Mouse (Mus musculus): ENCODE results near the gene Gucy2g. TPM values are rescaled to one million over a fixed set of nuclear protein-coding genes. Genes with fewer than 3 reads are reported as not detected.

Gucy2g gene
- polyA plus RNA-seq, 1 experiment from 2014 or later, result 0.06 TPM

DNA sequence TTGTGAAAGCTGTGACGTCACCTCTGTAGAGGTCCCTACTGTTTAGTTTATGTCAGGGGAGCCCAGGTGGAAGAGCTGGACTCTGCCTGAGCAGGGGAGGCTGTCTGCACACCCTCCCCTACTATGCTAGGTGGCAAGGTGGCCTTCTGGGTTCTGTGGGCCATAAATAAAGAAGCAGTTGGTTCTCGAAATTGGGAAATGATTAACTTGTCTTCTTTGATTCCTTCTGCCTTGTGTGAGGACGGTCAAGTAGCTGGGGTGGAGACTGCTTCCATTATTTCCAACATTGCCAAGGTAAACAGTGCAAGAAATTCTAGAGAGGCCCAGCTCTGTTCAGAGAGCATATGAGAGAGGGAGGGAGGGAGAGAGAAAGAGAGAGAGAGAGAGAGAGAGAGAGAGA is 27.1 kb upstream of the Gucy2g start:
- no peak for ATAC-seq (ENCODE audit: low read depth)
- Histone ChIP-seq H3K27me3 (replicated peaks; ENCODE audit: control insufficient read depth, insufficient read depth, low read length) (no peaks in the 10 kb centered on the region), H3K4me2 (ENCODE audit: low read depth, low read length) (no peak overlapping the region), H3K9ac (ENCODE audit: low read depth, low read length) (no peak overlapping the region), H3K36me3 (ENCODE audit: control insufficient read depth, insufficient read depth, low read length) (no peaks in the 10 kb centered on the region), H3K4me1 (ENCODE audit: control insufficient read depth, insufficient read depth, low read length) (peaks cover 8% of the 10 kb centered on the region), H3K9me3 (ENCODE audit: control insufficient read depth, low read length) (no peaks in the 10 kb centered on the region), H3K27ac (replicated peaks; ENCODE audit: low read depth, low read length) (no peak overlapping the region), H3K4me3 (ENCODE audit: low read depth, low read length) (no peak overlapping the region)
- DNase-seq (ENCODE audit: low spot score), result no peak
- 57% methylated on average over 3 of the region's 3 CpGs for WGBS

DNA sequence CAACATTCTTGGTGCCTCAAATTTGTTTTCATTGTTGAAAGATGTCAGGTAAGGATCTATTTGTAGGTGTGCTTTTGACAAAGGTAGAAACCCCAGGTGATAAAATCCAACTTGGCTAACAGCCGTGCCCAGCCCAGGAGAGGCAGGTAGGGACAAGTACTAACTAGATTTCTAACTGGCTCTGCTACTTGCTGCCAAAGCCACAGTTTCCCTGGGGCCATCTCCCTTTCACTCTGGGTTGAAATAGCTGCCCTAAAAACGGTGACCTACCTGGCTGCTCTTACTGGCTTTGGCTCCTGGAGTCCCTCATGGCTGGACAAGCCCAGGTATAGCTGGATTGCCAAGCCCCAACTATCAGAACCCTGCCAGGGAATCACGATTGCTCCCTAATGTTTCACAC is 25.8 kb upstream of the Gucy2g start:
- no peak for ATAC-seq (ENCODE audit: low read depth)
- 73% methylated on average over 3 of the region's 3 CpGs for WGBS
- no peak overlapping the region for H3K4me2 ChIP-seq (ENCODE audit: low read depth, low read length)
- H3K27ac ChIP-seq (replicated peaks; ENCODE audit: low read depth, low read length), result no peak overlapping the region; the same call in 1 of the 2 replicates
- no peak overlapping the region for H3K9ac ChIP-seq (ENCODE audit: low read depth, low read length)
- H3K4me3 ChIP-seq (ENCODE audit: low read depth, low read length), result no peak overlapping the region
- DNase-seq (ENCODE audit: low spot score), result peak; percentile 71
- H3K27me3 ChIP-seq (replicated peaks; ENCODE audit: control insufficient read depth, insufficient read depth, low read length), result no peaks in the 10 kb centered on the region
- H3K9me3 ChIP-seq (ENCODE audit: control insufficient read depth, low read length), result no peaks in the 10 kb centered on the region
- peaks cover 8% of the 10 kb centered on the region for H3K4me1 ChIP-seq (ENCODE audit: control insufficient read depth, insufficient read depth, low read length)
- H3K36me3 ChIP-seq (ENCODE audit: control insufficient read depth, insufficient read depth, low read length), result no peaks in the 10 kb centered on the region

DNA sequence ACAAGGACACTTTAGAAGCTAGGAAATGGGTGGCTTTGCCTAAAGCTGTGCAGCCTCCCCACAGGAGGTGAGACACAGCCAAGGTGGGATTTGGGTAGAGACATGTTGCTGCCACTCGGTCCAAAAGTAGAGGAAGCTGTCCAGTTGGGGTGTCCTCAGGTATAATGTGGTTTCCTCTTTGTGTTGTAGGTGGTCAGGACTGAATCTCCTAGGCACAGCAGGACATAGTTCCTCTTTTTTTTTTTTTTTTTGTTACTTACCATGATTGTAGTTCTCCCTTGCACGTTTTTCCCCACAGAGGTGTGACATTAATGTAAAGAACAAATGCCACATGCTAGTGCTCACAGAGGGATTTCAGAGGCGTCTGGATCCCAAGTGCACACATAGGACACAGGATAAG is 24.2 kb upstream of the Gucy2g start:
- no peaks in the 10 kb centered on the region for H3K9me3 ChIP-seq (ENCODE audit: control insufficient read depth, low read length)
- no peaks in the 10 kb centered on the region for H3K36me3 ChIP-seq (ENCODE audit: control insufficient read depth, insufficient read depth, low read length)
- H3K27ac ChIP-seq (replicated peaks; ENCODE audit: low read depth, low read length), result no peak overlapping the region
- no peak overlapping the region for H3K4me3 ChIP-seq (ENCODE audit: low read depth, low read length)
- no peak for DNase-seq (ENCODE audit: low spot score)
- no peak overlapping the region for H3K4me2 ChIP-seq (ENCODE audit: low read depth, low read length)
- no peak overlapping the region for H3K9ac ChIP-seq (ENCODE audit: low read depth, low read length)
- ATAC-seq (ENCODE audit: low read depth), result no peak
- H3K4me1 ChIP-seq (ENCODE audit: control insufficient read depth, insufficient read depth, low read length), result peaks cover 8% of the 10 kb centered on the region
- WGBS, result 61% methylated on average over 3 of the region's 3 CpGs
- H3K27me3 ChIP-seq (replicated peaks; ENCODE audit: control insufficient read depth, insufficient read depth, low read length), result no peaks in the 10 kb centered on the region

DNA sequence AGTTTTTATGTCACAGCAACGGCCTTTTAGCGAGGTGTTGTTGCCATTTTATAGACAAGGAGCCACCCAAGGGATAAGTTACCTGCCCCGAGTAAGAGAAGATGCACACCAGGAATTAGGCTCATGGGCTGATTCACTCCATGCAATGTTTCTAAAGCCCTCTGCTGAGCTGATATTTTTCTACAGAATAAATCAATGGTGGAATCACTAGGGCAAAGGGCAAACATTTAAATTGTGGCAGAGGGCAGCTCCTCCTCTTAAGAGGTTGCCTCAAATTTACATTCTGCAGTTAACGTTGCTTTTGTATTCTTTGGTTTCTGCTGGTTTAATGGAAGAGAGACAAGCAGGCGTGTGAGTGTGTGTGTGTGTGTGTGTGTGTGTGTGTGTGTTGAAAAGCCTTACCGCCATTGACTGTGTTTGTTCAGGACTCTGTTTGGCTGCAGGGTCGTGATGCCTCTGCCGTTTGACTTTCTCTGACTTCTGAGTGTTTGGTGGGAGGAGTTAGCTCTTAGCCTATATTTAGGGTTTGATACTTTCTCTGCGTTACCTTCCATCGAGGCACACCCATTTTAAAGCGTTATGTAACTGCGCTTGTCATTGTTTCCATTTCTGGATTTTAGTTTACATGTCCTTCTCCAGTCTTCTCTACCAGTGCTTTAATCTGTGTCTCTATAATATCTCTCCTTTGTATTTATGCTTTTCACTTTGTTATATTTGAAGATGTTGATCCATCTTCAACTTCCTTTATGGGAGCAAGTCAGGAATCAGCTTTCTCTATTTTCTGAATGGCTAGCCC is 19.6 kb upstream of the Gucy2g start:
- no peak for DNase-seq (ENCODE audit: low spot score)
- Histone ChIP-seq H3K4me1 (ENCODE audit: control insufficient read depth, insufficient read depth, low read length) (no peaks in the 10 kb centered on the region), H3K4me3 (ENCODE audit: low read depth, low read length) (no peak overlapping the region), H3K27ac (replicated peaks; ENCODE audit: low read depth, low read length) (no peak overlapping the region), H3K27me3 (replicated peaks; ENCODE audit: control insufficient read depth, insufficient read depth, low read length) (no peaks in the 10 kb centered on the region), H3K36me3 (ENCODE audit: control insufficient read depth, insufficient read depth, low read length) (no peaks in the 10 kb centered on the region), H3K4me2 (ENCODE audit: low read depth, low read length) (no peak overlapping the region), H3K9me3 (ENCODE audit: control insufficient read depth, low read length) (no peaks in the 10 kb centered on the region), H3K9ac (ENCODE audit: low read depth, low read length) (no peak overlapping the region)
- no peak for ATAC-seq (ENCODE audit: low read depth)
- WGBS, result 72% methylated on average over 12 of the region's 12 CpGs

DNA sequence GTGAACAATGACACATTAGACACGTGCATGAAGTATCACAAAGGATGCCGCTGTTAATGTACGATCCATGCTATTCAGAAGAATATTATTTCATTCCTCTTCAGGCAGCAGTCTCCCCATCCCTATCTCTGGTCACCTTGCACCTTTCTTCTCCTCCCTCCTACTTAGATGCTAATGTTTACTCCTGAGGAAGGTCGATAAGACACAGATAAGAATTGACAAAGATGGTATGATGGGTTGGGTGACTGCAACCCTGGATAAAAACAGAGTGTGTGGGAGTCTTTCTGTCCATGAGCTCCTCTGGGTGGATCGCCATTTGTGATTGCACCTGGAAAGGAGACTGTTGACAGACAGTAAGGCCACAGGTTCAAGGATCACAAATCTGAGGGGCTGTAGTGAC is 17.5 kb upstream of the Gucy2g start:
- H3K9me3 ChIP-seq (ENCODE audit: control insufficient read depth, low read length), result no peaks in the 10 kb centered on the region
- DNase-seq (ENCODE audit: low spot score) (no peak), ATAC-seq (ENCODE audit: low read depth) (no peak)
- no peaks in the 10 kb centered on the region; the same call in 1 of the 2 replicates for H3K4me1 ChIP-seq (ENCODE audit: control insufficient read depth, insufficient read depth, low read length)
- 89% methylated on average over 5 of the region's 5 CpGs for WGBS
- H3K27me3 ChIP-seq (replicated peaks; ENCODE audit: control insufficient read depth, insufficient read depth, low read length), result no peaks in the 10 kb centered on the region
- H3K27ac ChIP-seq (replicated peaks; ENCODE audit: low read depth, low read length), result no peak overlapping the region
- H3K9ac ChIP-seq (ENCODE audit: low read depth, low read length), result no peak overlapping the region
- no peak overlapping the region for H3K4me2 ChIP-seq (ENCODE audit: low read depth, low read length)
- H3K4me3 ChIP-seq (ENCODE audit: low read depth, low read length), result no peak overlapping the region
- H3K36me3 ChIP-seq (ENCODE audit: control insufficient read depth, insufficient read depth, low read length), result no peaks in the 10 kb centered on the region

DNA sequence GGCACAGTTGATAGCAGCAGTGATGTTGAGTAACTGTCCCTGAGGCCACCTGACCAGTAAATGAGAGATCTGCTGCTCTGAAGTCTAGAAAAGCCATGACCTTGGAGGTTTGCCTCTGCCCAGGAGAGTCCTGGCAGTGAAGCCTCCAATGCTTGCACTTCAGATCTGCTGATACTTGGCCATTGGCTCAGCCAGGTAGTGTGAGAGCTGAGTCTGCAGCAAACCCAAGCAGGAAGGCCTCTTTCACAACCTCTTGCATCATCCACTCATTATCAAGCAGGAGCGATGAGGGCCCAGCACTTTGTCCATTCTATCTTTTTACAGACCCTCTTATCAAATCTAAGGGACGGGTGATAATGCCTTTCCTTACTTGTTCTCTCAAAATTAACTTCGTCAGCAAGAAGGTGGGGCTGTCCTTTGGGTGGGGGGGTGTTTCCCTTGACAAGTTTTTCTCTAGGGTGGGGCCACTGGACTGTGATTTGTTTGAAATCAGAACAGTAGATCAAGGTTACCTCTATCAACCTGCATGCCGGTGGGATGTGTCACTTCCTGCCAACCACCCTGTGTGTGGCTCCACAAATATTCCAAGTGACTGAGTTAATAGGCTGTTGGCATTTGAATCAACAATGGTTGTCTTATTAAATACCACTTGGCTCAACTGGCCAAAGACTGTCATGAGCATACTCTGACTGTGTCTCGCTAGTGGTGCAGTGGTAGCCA is 16.8 kb upstream of the Gucy2g start:
- no peaks in the 10 kb centered on the region for H3K36me3 ChIP-seq (ENCODE audit: control insufficient read depth, insufficient read depth, low read length)
- no peak for ATAC-seq (ENCODE audit: low read depth)
- no peak overlapping the region for H3K27ac ChIP-seq (replicated peaks; ENCODE audit: low read depth, low read length)

DNA sequence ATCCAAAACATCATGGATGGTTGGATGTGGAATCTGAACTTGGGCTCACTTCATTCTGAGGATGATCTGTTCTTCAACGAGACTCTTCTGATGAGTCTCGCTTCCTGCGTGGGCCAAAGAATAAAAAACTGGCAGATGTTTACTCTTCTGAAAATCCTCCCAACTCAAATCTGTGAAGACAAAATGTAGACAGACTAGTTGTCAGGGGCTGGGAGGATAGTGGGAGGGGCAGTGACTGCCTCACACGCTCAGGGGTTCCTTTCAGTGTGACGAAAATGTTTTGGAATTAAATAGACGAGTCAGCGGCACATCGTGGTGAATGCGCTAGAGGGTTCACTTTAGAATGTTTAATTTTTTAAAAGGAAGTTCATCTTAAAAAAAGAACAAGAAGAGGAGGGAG is 15.1 kb upstream of the Gucy2g start:
- no peak overlapping the region for H3K4me3 ChIP-seq (ENCODE audit: low read depth, low read length)
- DNase-seq (ENCODE audit: low spot score) (no peak), ATAC-seq (ENCODE audit: low read depth) (no peak)
- H3K27ac ChIP-seq (replicated peaks; ENCODE audit: low read depth, low read length), result no peak overlapping the region
- no peaks in the 10 kb centered on the region for H3K9me3 ChIP-seq (ENCODE audit: control insufficient read depth, low read length)
- no peak overlapping the region for H3K9ac ChIP-seq (ENCODE audit: low read depth, low read length)
- H3K4me1 ChIP-seq (ENCODE audit: control insufficient read depth, insufficient read depth, low read length), result no peaks in the 10 kb centered on the region; the same call in 1 of the 2 replicates
- H3K4me2 ChIP-seq (ENCODE audit: low read depth, low read length), result no peak overlapping the region
- H3K27me3 ChIP-seq (replicated peaks; ENCODE audit: control insufficient read depth, insufficient read depth, low read length), result no peaks in the 10 kb centered on the region
- WGBS, result 82% methylated on average over 9 of the region's 9 CpGs
- no peaks in the 10 kb centered on the region for H3K36me3 ChIP-seq (ENCODE audit: control insufficient read depth, insufficient read depth, low read length)

More for the DNA sequence above, 16.8 kb upstream of the Gucy2g start:
- DNase-seq (ENCODE audit: low spot score), result no peak
- 89% methylated on average over 5 of the region's 5 CpGs for WGBS
- no peak overlapping the region for H3K9ac ChIP-seq (ENCODE audit: low read depth, low read length)
- no peaks in the 10 kb centered on the region; the same call in 1 of the 2 replicates for H3K4me1 ChIP-seq (ENCODE audit: control insufficient read depth, insufficient read depth, low read length)
- no peaks in the 10 kb centered on the region for H3K9me3 ChIP-seq (ENCODE audit: control insufficient read depth, low read length)
- H3K4me3 ChIP-seq (ENCODE audit: low read depth, low read length), result no peak overlapping the region
- no peaks in the 10 kb centered on the region for H3K27me3 ChIP-seq (replicated peaks; ENCODE audit: control insufficient read depth, insufficient read depth, low read length)
- no peak overlapping the region for H3K4me2 ChIP-seq (ENCODE audit: low read depth, low read length)

DNA sequence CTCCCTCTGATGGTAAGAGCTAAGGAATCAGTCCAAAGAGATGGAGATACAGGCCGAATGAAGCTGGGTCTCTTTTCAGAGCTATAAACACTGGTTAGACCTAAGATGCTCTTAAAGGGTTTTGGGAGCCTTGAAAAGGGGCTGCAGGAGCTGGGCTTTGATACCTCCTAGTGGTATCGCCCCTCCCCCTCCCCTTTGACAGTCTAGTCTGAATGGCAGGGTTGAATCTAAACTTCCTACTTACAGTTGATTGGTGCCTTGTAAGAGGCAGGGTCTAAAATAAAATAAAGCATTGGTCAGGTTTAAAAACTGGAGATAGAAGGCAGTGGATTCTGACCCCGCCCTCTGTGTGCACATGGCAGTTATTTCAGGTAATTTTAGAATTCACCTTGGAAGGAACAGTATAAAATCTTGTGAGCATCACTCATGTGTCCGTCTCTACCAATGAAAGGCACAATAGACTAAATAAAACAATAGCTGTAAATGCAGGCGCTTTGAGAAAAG is 13.5 kb upstream of the Gucy2g start:
- Histone ChIP-seq H3K36me3 (ENCODE audit: control insufficient read depth, insufficient read depth, low read length) (no peaks in the 10 kb centered on the region), H3K9me3 (ENCODE audit: control insufficient read depth, low read length) (no peaks in the 10 kb centered on the region), H3K4me3 (ENCODE audit: low read depth, low read length) (peak overlapping the region; percentile 58), H3K27me3 (replicated peaks; ENCODE audit: control insufficient read depth, insufficient read depth, low read length) (no peaks in the 10 kb centered on the region), H3K27ac (replicated peaks; ENCODE audit: low read depth, low read length) (peak overlapping the region; percentile 67; the same call in 1 of the 2 replicates), H3K9ac (ENCODE audit: low read depth, low read length) (peak overlapping the region; percentile 76), H3K4me2 (ENCODE audit: low read depth, low read length) (peak overlapping the region; percentile 90), H3K4me1 (ENCODE audit: control insufficient read depth, insufficient read depth, low read length) (no peaks in the 10 kb centered on the region; the same call in 1 of the 2 replicates)
- DNase-seq (ENCODE audit: low spot score), result peak; percentile 68
- 11% methylated on average over 5 of the region's 5 CpGs for WGBS
- peak; percentile 58; the same call in 1 of the 2 replicates for ATAC-seq (ENCODE audit: low read depth)
